Mouse (Mus musculus) v-Abl transformed pro-B cells (cell line): ENCODE measurements around the gene Wdtc1.

ENCODE experiments used
- in situ Hi-C, 2 experiments: fragments of 400-800 bp; cut with MboI; formaldehyde crosslinking; loops; one replicate each; pipeline ENCODE4 v1.15.1; 2025; ENCODE audit not compliant: unreplicated experiment in 2 of 2

Wdtc1 gene

DNA sequence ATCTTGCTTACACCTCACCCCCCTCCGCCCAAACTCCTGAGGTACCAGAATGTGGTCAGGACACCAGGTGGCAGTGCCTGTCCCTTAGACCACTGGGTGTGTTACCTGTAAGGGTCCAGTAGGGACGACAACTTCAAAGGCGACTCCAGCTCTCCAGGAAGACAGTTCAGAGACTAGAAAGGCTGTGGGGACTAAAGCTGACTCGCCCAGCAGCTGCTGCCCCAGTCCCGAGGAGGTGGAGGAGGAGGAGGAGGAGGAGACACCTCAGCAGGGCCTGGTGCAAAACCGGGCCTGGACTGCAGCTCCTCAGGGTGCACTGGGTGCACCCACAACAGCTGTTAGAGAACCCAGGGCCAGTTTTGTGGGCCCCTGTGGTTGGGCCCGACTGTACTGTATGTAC, 90.4 kb downstream of the Wdtc1 start, which contains the start of gene Sytl1:
TSS of gene Sytl1 (minus strand) at position 232 of the 400 bp plus-strand sequence.
- in situ Hi-C loops = no loop called here

DNA sequence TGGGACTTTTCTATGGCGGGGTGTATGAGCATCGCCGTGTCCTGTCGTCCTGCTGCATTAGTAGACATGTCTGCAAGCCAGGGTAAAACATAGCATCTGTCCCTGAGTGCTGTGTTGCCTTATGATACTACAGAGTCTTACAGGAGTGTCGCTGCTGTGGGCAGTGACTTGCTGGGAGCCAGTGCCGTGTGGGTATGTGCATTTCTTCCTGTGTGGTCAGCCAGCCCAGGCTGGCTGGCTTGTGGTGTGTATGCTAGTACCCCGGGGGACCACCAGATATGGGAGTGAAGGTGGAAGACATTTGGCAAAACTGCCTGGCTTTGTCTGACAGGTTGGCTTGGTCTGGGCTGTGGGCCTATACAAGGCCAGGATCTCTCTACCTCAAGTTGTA, 90.9 kb downstream of the Wdtc1 start:
- in situ Hi-C loops = no loop called here

DNA sequence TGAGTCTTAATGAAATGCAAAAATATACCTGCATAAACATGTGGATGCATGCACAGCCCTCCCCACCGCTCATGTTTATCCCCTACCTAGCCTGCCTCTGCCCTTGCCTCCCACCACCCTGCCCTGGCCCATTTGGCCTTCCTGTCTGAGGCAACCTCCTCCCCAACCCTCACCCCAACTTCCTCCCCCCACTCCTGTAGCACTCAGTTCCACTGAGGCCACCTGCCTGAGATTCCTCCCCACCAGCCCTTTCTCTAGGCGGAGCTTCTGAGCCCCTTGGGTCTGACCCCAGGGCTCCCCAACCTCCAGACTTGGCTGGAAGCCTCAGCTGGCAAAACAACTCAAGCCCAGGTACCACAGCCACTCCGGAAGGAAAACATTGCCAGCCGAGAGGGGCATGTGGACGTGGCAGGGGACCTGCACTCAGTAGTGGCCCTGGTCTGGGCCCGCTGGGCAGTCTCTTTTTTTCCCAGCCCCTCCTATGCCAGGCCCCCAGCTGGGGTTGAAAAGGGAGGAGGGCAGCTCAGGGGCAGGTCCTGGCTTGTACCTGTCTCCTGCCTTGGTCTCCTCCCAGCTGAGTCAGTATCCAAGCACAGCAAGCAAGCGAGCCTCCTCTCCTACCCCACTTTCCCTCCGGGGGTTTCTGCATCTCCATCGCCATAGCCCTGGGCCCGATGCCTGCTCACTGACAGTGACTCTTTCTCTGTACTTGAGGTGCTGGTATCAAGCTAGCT, 91.5 kb downstream of the Wdtc1 start:
- in situ Hi-C loops = no loop called here

DNA sequence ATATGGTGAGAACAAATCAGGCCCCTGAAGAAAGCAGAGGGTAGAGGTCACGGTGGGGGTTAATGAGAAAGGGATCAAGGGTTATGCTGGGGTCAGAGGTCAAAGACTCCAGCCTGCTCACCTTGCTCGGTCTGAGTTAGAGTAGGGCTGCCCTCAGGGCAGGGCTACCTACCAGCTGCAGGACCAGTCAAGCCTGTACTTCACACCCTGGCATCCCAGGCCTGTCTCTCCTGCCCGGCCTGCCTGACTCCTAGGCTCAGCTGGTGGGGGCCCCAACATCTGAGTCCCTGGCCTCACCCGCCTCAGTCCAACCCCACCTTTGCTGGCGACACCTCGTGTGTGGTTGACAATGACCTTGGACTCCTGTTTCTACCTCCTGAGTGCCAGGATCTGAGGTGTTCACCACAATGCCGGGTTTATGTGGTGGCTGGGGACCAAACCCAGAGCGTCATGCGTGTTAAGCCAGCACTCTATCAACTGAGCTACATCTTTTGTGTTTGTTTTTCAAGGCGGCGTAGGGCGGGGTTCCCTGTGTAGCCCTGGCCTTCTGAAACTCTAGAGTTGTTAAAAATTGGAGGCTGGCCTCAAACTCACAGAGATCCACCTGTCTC, 95.4 kb downstream of the Wdtc1 start:
- in situ Hi-C loops = no loop called here

DNA sequence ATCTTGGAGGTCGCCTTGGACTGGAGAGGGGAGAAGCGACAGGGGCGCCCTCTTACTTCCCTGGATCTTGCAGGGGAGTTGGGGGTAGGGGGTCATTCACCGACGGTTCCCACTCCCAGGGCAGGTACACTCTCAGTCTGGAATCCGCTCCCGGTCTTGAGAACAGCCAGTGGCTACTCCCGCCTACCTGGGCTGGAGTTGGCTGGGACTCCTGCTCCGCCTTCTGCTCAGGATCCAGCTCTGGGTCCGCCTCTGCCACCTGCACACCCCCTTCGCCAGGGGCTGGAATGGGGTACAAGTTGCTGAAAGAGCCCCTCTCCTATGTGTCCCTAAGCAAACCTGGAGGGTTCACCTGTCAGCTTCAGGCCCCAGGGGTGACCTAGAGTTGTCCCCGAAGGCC, 96.1 kb downstream of the Wdtc1 start:
- in situ Hi-C loops = no loop called here

DNA sequence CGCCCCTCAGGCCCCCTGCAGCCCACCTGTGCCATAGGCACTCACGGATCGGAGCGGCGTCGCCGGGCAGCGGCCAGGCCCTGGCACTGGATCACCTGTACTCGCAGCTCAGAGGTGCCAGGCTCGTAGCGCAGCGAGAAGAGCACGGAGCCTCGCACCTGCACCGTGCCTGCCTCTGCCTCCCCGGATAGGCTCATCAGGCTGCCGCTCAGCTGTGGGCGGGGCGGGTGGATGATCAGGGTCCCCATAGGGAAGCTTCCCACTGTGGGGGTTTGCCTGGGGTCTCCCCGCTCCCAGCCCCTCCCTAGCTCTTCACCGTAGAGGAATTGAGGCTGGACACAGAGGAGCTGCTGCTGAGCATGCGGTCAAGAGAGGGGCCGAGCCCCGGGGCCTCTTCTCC, 96.5 kb downstream of the Wdtc1 start:
- in situ Hi-C loops = no loop called here

DNA sequence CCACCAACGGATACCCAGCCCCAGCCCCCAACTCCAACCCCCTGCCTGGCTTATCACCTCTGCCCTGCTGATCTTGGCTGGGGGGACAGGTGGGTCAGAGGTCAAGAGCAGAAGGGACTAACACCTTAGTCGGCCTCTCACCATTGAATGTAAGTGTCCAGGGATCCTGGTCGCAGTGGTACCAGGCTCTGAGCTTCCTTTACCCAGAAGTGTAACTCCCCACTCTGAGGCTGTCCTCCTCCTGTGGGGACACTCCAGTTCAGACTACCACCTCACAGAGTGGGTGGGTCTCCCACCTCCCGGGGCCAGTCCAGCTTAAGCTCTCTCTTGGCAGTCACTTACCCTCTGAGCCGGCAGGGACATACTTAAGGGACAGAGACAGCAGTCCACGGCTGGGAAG, 97.9 kb downstream of the Wdtc1 start:
- in situ Hi-C loops = no loop called here

DNA sequence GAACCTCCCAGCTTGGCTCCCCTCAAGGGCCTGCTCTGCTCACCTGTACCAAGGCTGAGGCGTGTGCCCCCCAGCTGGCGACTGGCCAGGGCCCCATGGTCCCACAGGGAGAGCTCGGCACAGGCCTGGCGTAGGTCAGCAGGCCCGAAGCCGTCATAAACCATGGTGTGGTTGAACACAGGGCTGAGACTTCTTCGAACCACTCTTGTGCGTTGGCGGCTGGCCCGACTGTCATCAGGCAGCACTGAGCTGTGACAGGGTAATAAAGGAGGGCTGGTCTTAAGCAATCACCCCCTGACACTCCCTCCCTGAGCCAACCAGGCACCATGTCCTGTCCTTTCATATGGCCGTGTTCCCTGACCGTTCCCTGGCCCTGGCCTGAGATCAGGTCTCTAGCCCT, 99.9 kb downstream of the Wdtc1 start:
- in situ Hi-C loops = loop anchor here in 1 of 2 experiments (5.0 kb wide), 1 partner anchor 36 kb away; no protein-coding TSS in a partner anchor

DNA sequence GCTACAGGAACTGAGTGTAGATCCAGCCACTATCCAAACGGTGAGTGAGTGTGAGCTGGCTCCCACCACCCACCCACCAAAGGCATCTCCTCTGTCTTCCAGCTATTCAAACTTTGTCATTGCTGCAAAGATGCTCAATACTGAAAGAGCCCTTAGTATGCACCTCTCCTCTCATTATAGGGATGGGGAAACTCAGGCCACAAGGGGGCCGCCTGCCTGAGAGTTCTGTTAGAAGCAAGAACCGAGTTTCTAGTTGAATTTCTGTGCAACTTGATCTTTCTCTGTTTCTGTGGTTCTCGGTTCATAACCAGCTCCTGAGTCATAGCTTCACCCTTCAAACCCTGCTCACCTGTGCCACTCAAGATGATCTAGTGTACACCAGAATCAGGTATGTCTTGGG, 101.2 kb downstream of the Wdtc1 start:
- in situ Hi-C loops = loop anchor here in 1 of 2 experiments (5.0 kb wide), 1 partner anchor 35 kb away; no protein-coding TSS in a partner anchor

DNA sequence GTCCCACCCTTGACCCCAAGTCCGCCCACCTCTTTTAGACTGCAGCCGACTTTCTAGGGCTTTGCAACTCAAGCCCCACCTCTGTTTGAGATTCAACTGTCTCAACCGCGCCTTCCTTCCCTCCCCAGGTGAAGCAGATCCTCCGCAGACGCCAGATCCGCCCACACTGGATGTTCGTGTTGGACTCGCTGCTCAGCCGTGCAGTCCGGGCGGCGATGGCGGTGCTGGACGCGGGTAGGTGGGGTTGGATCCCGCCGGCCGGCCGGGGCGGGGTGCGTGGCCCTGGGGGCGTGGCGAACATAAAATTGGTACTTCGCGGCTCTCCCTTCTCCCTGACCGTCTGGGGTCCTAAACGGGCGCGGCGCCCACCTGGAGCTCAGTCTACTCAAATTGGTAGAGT, 102.1 kb downstream of the Wdtc1 start:
- in situ Hi-C loops = loop anchor here in 1 of 2 experiments (5.0 kb wide), 1 partner anchor 34 kb away; no protein-coding TSS in a partner anchor

DNA sequence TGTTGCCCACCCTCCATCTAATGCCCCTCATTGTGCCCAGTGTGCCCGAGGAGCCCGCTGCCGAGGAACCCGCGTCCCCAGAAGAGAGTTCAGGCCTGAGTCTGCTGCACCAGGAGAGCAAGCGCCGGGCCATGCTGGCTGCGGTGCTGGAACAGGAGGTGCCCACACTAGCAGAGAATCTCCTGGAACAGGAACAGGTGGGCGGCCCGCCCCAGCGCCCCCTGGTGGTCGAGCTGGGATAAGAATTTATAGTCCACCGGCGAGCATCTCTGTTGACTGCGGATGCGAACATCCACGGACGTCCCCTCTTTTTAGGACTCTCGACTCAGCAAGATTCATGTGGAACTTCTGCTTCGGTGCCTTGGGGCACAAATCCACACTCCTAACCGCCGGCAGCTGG, 102.7 kb downstream of the Wdtc1 start:
- in situ Hi-C loops = loop anchor here in 1 of 2 experiments (5.0 kb wide), 1 partner anchor 33 kb away; no protein-coding TSS in a partner anchor

DNA sequence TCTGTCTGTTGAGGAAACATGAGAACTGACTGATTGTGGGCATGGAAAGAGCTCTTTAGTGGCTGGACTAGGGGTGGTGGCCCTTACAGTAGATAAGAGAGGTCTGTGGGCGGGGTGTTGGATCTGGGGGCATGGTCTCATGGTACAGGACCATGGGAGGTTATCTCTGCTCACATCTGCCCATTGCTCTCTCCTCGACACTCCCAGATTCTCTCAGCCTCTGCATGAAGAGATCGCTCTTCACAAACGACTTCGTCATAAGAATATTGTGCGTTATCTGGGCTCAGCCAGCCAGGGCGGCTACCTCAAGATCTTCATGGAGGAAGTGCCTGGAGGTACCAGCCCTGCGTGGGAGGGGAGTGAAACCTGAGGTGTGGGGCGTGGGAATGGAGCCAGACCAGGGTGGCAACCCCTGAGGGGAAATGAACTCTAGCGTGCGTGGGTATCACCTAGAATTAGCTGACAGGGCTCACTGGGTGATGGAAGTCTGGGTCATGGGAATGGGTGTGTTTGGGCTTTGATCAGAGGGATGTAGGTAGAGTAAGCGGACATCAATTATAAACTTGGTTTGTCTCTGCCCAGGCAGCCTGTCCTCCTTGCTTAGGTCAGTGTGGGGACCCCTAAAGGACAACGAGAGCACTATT, 105.4 kb downstream of the Wdtc1 start:
- in situ Hi-C loops = loop anchor here in 1 of 2 experiments (5.0 kb wide), 1 partner anchor 36 kb away; the partner anchor contains the start of genes Cd164l2 and Gpr3

DNA sequence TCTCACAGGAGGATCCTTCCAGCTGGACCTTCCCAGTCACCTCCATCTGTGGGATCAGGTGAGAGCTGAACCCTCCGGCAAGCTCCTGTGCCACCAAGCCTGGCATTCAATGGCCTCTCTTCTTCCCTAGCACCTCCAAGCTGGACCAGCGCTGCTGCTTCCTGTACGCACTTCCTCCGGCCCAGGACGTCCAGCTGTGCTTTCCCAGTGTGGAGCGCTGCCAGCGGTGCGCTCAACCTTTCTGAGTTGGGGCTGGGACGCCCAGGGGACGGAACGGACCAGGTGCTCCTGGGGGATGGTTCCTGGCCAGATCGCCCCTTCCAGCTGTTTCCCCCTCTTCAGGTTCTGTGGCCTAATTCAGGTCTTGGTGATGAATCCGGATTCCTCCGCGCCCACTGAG, 106.2 kb downstream of the Wdtc1 start:
- in situ Hi-C loops = loop anchor here in 1 of 2 experiments (5.0 kb wide), 1 partner anchor 35 kb away; the partner anchor contains the start of genes Cd164l2 and Gpr3

DNA sequence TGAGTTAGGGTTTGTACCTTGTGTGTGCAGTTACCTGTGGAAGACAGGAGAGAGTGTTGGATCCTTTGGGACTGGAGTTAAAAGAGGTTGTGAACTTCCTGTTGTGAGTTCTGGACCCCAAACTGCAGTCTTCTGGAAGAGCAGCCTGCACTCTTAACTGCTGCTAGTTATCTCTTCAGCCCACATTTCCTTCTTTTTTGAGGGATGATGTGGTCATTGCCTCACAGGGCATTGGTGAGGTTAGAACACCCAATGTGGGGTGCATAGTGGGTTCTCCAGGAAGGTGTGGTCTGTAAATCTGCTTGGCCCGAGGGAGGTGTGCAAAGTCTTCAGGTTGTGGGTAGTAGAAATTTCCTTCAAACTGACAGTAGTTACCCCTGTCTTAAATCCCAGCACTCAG, 109.0 kb downstream of the Wdtc1 start:
- in situ Hi-C loops = no loop called here

DNA sequence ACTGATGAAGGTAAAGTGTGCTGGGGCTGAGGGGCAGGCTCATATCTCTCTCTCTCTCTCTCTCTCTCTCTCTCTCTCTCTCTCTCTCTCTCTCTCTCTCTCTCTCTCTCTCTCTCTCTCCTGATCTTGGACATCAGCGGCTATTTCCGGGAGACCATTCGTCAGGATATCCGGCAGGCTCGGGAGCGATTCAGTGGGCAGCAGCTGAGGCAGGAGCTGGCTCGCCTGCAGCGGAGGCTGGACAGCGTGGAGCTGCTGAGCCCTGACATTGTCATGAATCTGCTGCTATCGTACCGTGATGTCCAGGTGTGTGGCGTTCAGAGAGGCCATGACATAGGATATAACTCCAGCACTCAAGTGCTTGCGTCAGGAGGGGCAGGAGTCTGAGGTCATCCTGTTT, 109.7 kb downstream of the Wdtc1 start:
- in situ Hi-C loops = no loop called here

DNA sequence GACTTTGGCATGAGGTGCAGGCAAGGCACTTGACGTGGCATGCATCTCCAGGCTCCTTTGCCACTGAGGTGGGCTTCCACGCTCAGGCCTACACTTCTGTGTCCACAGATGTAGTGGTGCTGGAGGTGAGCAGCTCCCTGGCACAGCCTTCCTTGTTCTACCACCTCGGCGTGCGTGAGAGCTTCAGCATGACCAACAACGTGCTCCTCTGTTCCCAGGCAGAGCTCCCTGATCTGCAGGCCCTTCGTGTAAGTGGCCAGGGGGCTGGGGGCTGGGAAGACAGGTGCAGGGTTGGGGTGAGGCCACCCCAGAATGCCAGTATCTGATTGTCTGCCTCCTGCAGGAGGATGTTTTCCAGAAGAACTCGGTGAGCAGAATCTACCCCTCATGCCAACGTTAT, 110.6 kb downstream of the Wdtc1 start:
- in situ Hi-C loops = no loop called here
